Mouse (Mus musculus) urinary bladder, postnatal 36 days (tissue): ENCODE measurements at regions not wholly inside any gene's neighbourhood (a gene's known extent, or its start where the extent isn't known, plus 50 kb on each side); places are given as distances from the start of the nearest gene placed in this dataset.

ENCODE experiments used
- DNase-seq, 2 experiments: peaks; one replicate each; pipeline ENCODE4 v3.0.0; 2022; ENCODE audit warnings: low spot score in 2 of 2, mixed read lengths in 1 of 2

GRCm38 (mm10) chr4:125350056-125350455 lies 140.4 kb upstream of the Grik3 start:
- DNase-seq = no peak

DNA sequence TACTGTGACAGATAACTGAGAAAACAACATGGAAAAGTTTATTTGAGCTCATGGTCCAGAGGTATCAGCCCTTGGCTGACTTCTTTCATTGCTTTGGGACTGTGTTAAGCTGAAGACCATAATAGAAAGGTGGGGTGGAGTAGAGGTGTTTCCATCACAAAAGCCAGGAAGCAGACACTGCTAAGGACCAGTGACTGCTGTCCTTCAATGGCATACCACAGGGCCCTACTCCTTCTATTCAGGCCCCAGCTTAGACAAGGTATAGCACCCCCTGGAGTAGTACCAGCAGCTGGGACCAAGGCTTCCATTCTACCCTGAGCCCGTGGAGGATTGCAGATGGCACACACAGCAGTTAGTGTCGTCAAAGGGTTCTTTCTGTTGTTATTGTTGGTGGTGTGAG lies 151.4 kb upstream of the Grik3 start:
- DNase-seq = no peak

DNA sequence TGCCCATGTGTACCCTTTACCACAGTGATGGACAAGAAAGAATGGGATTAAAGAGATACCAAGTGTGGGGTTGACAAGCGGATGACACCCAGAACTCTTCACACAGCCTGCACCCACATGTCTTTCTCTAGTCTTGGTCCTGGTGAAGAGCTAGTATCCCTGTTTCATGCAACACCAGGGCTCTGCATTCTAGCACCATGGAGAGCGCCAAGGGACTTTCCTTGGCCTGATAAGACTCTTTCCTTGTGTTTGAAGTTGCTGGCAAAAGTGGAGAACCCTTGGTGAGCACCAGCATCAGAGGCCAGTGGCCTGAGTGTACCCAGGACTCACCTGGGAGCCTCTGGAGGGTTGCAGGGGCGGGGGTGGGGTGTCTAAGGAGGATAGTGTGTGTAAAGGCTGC lies 161.7 kb upstream of the Grik3 start:
- no peak for DNase-seq

DNA sequence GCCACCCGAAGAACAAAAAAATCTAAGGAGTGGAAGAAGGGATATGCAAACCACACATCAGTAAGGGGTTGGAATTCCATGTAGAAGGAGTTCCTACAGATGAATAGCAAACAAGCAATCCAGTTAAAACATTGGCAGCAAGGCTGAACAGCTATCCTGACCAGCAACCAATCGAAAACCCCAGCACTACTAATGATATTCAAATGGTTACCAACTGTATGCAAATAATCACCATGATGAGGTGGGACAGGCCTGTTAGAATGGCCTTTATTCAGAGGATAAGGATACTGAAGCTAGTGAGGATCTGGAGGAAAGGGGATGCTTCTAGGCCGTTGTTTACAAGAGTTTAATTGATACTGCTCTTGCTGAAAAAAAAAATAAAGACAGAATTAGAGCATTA lies 166.0 kb upstream of the Grik3 start:
- DNase-seq = no peak

GRCm38 (mm10) chr4:125319343-125319742 lies 171.2 kb upstream of the Grik3 start:
- no peak for DNase-seq

GRCm38 (mm10) chr4:125318293-125318692 lies 172.2 kb upstream of the Grik3 start:
- no peak for DNase-seq

DNA sequence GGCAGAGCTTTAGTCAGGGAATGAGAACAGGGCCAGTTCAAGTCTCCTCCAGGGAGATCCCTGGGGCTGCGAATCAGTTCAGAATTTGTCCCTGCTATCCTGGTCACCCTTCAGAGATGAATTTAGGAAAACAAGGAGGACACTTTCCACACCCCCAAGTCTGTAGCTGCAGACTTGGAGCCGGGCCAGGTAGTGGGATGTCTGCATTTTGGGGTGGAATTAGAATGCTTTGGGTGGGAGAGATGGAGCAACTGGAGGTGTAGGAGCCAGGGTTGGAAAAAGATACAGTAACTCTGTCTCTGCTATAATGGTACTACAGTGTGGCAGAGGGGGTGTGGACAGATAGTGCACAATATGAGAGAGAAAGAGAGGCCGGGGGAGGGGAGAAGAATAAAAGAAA lies 173.6 kb upstream of the Grik3 start:
- no peak for DNase-seq

DNA sequence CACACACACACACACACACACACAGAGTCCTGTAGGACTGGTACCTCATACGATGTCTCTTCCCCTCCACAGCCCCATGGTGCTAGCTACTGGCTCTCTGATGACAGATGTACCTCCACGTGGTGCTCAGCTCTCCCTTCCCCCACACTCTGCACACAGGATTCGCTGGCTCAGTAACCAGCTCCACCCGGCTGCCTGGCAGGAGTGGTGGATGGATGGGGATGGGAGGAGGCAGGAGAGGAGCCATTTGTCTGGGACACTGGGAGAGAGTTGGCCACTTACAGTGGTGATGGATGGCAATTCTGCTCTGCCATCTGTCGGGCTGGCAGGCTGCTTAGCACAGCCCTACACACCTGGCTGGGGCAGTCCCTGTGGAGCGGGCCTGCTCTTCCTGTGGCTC lies 174.7 kb upstream of the Grik3 start:
- no peak for DNase-seq

- no peak for DNase-seq
Observed at GRCm38 (mm10) chr4:125313892-125314291, 176.6 kb upstream of the Grik3 start.

GRCm38 (mm10) chr4:125313252-125313651 lies 177.2 kb upstream of the Grik3 start:
- no peak for DNase-seq

DNA sequence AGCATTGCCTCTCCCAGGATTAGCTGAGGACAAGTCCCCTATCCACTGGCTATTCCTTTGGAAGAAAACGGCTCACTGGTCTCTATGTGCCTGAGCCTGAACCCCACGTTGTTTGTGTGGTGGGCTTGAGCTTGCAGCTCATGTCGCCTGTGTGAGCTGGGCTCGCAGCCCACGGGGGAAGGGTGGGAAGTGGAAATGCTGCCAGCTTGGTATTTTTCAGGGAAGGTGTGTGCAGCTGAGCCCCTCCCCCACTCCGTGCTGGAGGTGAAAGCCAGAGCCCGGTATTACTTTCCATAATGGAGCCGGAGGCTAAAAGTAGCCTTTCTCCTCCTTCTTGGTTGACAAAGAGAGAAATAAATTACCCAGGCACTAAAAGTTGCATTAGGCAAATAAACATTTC lies 180.5 kb upstream of the Zc3h12a start:
- DNase-seq = no peak

DNA sequence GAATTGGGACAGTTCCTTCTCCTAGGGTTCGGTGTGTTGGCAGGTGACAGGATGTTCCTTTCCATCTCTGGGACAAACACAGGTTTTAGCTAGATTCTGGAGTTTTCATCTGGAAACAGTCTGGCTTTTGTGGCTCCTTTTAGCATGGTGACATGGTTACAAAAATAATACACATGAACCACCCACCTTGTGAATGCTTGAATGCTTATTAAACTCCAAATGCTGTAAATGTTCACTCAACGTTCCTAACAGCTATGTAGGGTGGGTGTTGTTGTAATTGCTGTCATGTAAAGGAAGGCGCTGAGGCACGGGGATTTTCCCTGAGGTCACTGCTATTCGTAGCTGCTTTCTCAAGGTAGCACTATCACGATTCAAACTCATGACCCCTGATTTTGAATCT lies 178.1 kb upstream of the Zc3h12a start:
- no peak for DNase-seq

GRCm38 (mm10) chr4:125302660-125303059 lies 175.0 kb upstream of the Zc3h12a start:
- no peak for DNase-seq

DNA sequence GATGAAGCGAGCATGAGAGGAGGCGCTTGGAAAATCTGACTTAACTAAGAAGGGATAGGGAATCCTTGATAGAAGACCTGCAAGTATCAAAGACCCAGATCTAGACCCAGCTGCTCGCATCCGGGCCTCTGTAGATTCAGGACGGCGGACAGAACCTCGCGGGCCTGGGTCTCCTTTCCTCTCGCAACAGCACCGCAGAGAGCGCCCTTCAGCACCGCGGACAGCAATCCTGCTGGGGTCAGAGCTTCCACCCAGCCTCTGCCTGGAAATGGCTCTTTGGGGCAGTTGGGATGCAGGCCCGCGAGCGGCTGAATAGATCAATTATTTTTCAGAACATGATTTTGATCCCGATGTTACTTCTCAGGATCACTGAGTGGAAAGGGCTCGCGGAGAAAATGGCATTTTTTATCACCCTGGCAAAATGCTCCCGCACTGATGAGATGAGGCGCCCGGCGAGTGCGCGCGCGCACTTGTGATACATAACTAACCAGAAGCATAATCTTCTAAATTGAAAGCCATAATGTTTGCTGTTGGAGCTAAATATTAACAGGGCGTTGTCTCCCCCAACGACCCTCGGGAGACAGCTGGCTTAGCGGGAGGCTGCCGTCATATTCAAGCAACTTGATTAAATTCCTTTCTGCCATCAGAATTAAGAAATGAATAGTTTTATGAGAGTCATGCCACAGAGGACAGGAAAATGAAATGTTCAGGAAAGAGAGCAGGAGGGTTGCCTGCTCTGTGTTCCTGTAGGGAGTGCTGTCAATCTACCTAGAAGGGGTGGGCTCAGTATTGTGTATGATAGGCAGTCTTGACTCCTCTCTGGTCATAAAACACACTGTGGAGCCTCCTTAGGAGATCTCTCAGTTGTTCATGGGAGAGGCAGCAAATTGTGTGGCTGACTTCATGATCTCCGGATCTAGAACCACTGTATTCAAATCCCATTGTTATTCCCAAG lies 173.1 kb upstream of the Zc3h12a start:
- DNase-seq = peak; percentile 18 to 43

GRCm38 (mm10) chr4:125290761-125291160 lies 163.1 kb upstream of the Zc3h12a start:
- no peak for DNase-seq

DNA sequence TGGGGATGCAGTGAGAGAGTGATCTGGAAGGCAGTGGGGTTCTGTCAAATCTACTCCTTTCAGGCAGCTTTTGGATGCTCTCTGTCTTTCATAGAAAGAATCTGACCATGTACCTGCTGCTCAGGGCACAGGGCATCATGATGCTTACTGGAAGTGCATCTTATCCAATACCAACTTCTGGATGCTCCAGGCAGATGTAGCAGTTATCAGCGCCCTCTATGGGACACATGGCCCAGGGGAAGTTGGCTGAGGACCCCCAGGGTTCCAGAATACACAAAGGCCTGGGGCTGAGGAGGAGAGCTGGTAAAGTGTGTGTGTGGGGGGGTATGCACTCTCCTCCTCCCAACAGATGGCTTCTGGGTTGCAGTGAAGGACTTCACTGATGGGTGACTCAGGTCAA lies 162.1 kb upstream of the Zc3h12a start:
- no peak for DNase-seq

GRCm38 (mm10) chr4:125289031-125289449 lies 161.4 kb upstream of the Zc3h12a start:
- no peak for DNase-seq

DNA sequence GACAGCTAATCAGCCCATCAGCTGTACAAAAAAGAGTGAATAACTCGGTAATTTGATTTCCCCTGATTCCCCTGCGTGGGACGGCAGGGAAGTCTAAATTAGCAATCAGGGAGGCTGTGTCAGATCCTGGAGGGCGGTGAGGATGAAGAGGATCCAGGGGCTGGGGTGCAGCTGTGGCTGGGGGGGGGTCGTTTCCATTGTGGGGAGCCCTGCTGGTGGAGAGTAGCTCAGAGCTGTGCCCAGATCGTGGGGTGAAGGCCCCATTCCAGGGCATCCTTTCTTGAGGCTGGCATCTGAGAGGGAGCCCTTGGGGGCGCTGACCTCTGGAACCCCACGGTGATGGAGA lies 155.3 kb upstream of the Zc3h12a start:
- no peak for DNase-seq

DNA sequence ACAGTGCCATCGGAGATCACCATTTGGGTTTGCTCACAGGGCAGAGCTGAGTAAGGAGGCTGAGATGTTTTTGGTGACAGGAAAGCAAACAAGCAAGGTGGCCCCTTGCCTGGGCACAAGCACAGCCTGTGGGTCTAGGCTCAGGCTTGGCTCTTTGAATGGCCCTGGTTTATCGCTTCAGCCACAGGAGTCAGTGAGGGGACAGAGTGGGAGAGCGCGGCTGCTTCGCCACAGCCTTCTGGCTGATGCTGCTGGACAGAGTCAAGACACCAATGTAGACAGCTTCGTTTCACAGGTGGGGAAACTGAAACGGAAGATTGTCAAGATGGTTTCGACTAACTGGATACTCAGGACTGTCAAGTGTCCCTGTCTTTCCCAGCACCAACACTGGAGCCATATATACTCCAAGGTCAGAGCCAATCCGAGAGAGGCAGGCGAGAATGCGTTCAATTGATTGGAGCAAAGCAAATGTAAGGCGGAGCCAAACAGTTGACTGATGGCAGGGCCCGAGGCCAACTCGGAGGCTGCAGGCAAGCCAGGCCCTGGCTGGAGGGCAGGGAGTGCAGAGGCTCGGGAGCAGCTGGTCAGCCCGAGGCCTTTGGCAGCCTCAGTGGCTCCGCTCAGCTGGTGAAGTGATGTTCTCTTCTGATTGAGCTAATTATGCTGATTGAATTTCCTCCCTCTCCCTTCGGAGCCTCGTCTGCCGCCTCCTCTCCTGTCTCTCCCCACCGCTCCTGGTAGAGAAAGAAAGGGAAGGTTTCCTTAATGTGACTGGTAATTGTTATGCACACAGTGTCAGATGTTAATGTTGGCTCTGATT lies 154.7 kb upstream of the Zc3h12a start:
- DNase-seq = peak in 1 of 2 experiments; percentile 2

DNA sequence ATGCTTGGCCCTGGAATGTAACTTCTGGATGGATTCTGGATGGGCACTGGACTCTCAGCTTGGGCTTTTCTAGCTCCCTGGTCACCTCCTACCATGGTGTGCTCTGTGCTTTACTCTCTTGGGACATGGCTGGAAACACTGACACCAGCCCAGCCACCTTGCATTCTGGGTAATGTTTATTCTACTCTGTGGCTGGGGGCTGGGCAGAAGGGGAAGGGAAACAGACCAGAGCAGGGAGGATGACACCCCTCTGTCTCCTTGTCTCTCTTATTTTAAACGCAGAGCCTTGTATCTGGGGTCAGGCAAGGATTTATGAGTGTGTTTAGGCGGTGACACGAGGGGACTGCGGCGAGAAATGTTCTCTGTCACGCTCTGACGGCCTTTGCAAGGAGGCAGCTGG lies 151.5 kb upstream of the Zc3h12a start:
- DNase-seq = no peak

DNA sequence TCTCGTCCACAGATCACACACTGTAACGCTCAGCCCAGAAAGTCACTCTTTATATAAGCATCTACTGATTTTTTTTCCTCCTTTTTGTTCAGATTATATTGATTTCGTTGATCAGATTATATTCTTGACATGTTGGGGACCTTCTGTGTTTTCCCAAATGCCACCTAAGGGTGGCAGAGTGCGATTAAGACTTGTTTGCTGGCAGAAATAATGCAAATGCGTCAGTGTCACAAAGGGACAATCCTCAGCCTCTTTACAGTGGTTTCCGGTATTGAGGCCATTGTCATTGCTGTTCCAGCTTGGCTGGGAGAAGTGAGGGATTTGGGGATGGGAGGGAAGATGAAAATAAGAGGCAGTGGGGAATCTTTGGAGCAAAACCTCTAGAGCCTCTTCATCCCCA lies 149.2 kb upstream of the Zc3h12a start:
- DNase-seq = no peak

DNA sequence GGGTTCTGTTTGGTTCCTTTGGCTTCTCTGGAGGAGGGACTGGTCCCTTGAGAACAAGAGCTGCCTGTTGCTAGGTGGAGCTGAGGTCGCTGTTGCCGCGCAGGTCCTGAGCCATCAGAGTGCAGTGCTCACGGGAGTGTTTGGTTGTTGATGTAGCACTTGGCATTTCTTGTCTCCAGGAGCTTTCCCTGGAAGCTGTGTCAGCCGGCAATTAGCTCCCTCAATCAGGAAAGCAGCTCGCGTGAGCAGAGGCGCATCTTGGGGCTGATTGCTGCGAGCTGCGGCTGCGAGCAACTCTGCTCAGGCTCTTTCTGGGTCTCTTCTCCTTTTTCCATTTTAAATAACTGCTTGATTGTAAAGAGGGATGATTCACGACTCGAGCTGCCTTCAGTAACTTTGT lies 147.6 kb upstream of the Zc3h12a start:
- no peak for DNase-seq

GRCm38 (mm10) chr4:125270951-125271350 lies 143.3 kb upstream of the Zc3h12a start:
- DNase-seq = no peak
